ENCODE assay signal across 23 mouse cellular contexts in the genomic region with DNA sequence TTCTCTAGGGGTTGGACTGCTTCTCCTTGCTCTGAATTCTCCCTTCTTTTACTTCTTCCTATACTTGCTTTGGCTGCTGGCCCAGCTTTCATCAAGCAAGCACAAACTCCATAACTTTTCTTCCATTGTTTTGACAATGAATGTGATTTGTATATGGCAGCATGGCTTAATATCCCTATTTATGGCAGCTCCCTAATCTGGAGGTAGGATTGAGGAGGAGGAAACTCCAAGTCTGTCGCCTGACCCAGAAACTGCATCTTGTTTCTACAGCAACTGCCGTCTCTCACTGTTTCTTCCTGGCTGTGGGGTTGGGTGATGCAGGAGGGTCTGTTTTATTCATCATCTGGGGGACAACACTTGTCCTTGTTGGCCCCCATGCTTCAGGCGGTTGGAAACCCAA.
DNase-seq lines count a peak whose midpoint lies in the region; ATAC-seq lines count a peak whose summit lies in the region.
"Had no signal": no experiment of that assay in that cellular context is flagged by ENCODE, and none has a peak within 500 bp of the region (broad histone marks: within the 10 kb centered on the region; RNA-seq: fewer than 3 reads in every experiment).

No protein-coding gene starts in this region.

- peak; percentile 19 to 45 for DNase-seq in frontal cortex, adult 2 months (ENCODE audit: extremely low spot score in 1 of 2, low spot score in 1 of 2)
- DNase-seq in frontal cortex, postnatal 10 days (ENCODE audit: low spot score in 2 of 2) = no peak
- peak; percentile 35 for DNase-seq in right cerebral cortex, adult 18-20 months
- DNase-seq in right cerebral cortex, postnatal 25 days = no peak
- DNase-seq in NIH3T3 (ENCODE audit: low read depth) = peak; percentile 22
- peak; percentile 66 for DNase-seq in brain, adult 2 months (ENCODE audit: low read depth, low spot score)
- no peak for DNase-seq in adrenal gland, adult 8-10 months
- DNase-seq: adrenal gland, postnatal 10 days; adrenal gland, postnatal 36 days; cerebellum, adult 11 months; cerebellum, adult 2 months; cerebellum, adult 9-11 months; cerebellum, postnatal 25 days; gastrocnemius, postnatal 36 days; heart, postnatal 10 days; heart, postnatal 36 days had no signal

- ATAC-seq in erythroblast, adult 5-6 weeks (replicated peaks; ENCODE audit: low FRiP score, poor library complexity, severe bottlenecking) = no peak
- ATAC-seq: activated CD4-positive, CD25-positive, alpha-beta regulatory T cell, adult 4 months; CD4-positive, CD25-positive, alpha-beta regulatory T cell, adult 4 months; forebrain, embryonic 13.5 days; forebrain, embryonic 16.5 days; hindbrain, embryonic 16.5 days; intestine, embryonic 15.5 days had no signal

Comparison
In these comparisons a context has a peak if more than half of its experiments do, and no peak if none do; other contexts are left out.
1. DNase-seq: peak in frontal cortex, adult 2 months (2 of 2), right cerebral cortex, adult 18-20 months (single experiment), NIH3T3 (single experiment) and brain, adult 2 months (single experiment); none in frontal cortex, postnatal 10 days (0 of 2), right cerebral cortex, postnatal 25 days (single experiment) and adrenal gland, adult 8-10 months (single experiment).